Mouse (Mus musculus) G1E (cell line): ENCODE data around the gene Dnm2. TPM values are rescaled to one million over a fixed set of nuclear protein-coding genes. Genes with fewer than 3 reads are reported as not detected.

Experiments used
- ATAC-seq: 2 replicates; pipeline ENCODE4 v1.8.0; 2016; ENCODE audit warnings: mild to moderate bottlenecking; ENCODE audit not compliant: insufficient number of reproducible peaks, poor library complexity, low FRiP score, severe bottlenecking; ENCODE audit errors: extremely low read depth
- DNase-seq: peaks from one replicate; pipeline ENCODE4 v3.0.0; 2012; ENCODE audit warnings: low spot score
- H3K27me3 ChIP-seq: 2 replicates; pipeline ENCODE4 v1.6.1; 2012; ENCODE audit warnings: mild to moderate bottlenecking, low read length, inconsistent platforms; ENCODE audit not compliant: insufficient read depth
- H3K36me3 ChIP-seq: replicated peaks from 2 replicates; pipeline ENCODE3; 2012; ENCODE audit warnings: mild to moderate bottlenecking, inconsistent platforms
- H3K4me1 ChIP-seq: 2 replicates; pipeline ENCODE4 v1.6.1; 2012; ENCODE audit warnings: low read depth, low read length, inconsistent platforms, mixed read lengths; ENCODE audit not compliant: insufficient read depth
- H3K4me3 ChIP-seq: 2 replicates; pipeline ENCODE4 v1.5.1; 2012; ENCODE audit warnings: low read depth, mild to moderate bottlenecking, inconsistent platforms, low read length, moderate library complexity, mixed read lengths
- H3K9me3 ChIP-seq: replicated peaks from 2 replicates; pipeline ENCODE4 v1.6.1; 2012; ENCODE audit warnings: inconsistent platforms
- CTCF ChIP-seq: IDR thresholded peaks from 2 replicates; pipeline ENCODE4 v1.5.1; 2012; ENCODE audit warnings: low read depth, low read length, inconsistent platforms, mixed read lengths
- GATA1 ChIP-seq: IDR thresholded peaks from 2 replicates; pipeline ENCODE4 v1.6.1; 2012; ENCODE audit warnings: borderline replicate concordance, low read length, inconsistent platforms, mixed read lengths
- GATA2 ChIP-seq: IDR thresholded peaks from 2 replicates; pipeline ENCODE4 v1.6.1; 2012; ENCODE audit warnings: low read depth, low read length, inconsistent platforms, borderline replicate concordance
- POLR2AphosphoS5 ChIP-seq: IDR thresholded peaks from 2 replicates; pipeline ENCODE4 v1.6.1; 2012; ENCODE audit warnings: low read depth, low read length, inconsistent platforms; ENCODE audit not compliant: insufficient replicate concordance
- TAL1 ChIP-seq: conservative IDR thresholded peaks from 2 replicates; pipeline ENCODE4 v1.6.1; 2012; ENCODE audit warnings: low read depth, low read length, inconsistent platforms, mixed read lengths
- polyA plus RNA-seq: library from polyadenylated mRNA; stranded (reverse); fragments of >175 nt; gene quantifications from 2 replicates; pipeline ENCODE4 v1.2.3, GENCODE M21; 2012
- total RNA-seq, 2 experiments: library from RNA; stranded (forward) in 1 of 2; stranded (reverse) in 1 of 2; fragments of 200-1000 nt in 1 of 2; fragments of >200 nt in 1 of 2; fragmentation: Nextera tagmentation in 1 of 2; gene quantifications; 2 replicates each; pipeline ENCODE4 v1.2.3; 2014 to 2017

The Dnm2 gene
- total and polyA plus RNA-seq, 3 experiments: 72.7 to 427 (median 214) TPM

- Histone ChIP-seq H3K4me3 (no peak overlapping the region), H3K4me1 (peaks cover 44% of the 10 kb centered on the region), H3K9me3 (no peaks in the 10 kb centered on the region), H3K36me3 (peaks cover 84% of the 10 kb centered on the region), H3K27me3 (no peaks in the 10 kb centered on the region)
- DNase-seq (no peak), ATAC-seq (no peak)
- no peak for TF ChIP-seq GATA2
- TF ChIP-seq GATA1: no peak
- no peak for TF ChIP-seq POLR2AphosphoS5
- no peak for TF ChIP-seq TAL1
- TF ChIP-seq CTCF: no peak
Observed at GRCm38 (mm10) chr9:21553607-21554273, 129.0 kb downstream of the Dnm2 start.

GRCm38 (mm10) chr9:21555198-21555742 lies 130.6 kb downstream of the Dnm2 start:
- TF ChIP-seq GATA2 (no peak), POLR2AphosphoS5 (no peak)
- H3K27me3 ChIP-seq: no peaks in the 10 kb centered on the region
- peaks cover 46% of the 10 kb centered on the region for H3K4me1 ChIP-seq
- ATAC-seq (no peak), DNase-seq (no peak)
- no peaks in the 10 kb centered on the region for H3K9me3 ChIP-seq
- peaks cover 82% of the 10 kb centered on the region for H3K36me3 ChIP-seq
- no peak overlapping the region for H3K4me3 ChIP-seq

GRCm38 (mm10) chr9:21556996-21557395 lies 132.3 kb downstream of the Dnm2 start:
- DNase-seq (no peak), ATAC-seq (no peak)
- Histone ChIP-seq H3K36me3 (peaks cover 82% of the 10 kb centered on the region), H3K27me3 (no peaks in the 10 kb centered on the region), H3K9me3 (no peaks in the 10 kb centered on the region), H3K4me1 (peaks cover 49% of the 10 kb centered on the region), H3K4me3 (no peak overlapping the region)
- TF ChIP-seq TAL1 (no peak), GATA1 (no peak), CTCF (no peak), GATA2 (no peak), POLR2AphosphoS5 (no peak)

Other genes with a start within 250 kb of the Dnm2 start
- gene Keap1, start 185.5 kb upstream of the Dnm2 start, total RNA-seq (2014; fragmentation: Nextera tagmentation): 16.7 and 21.3 TPM in 2 replicates
- gene Keap1, start 185.5 kb upstream of the Dnm2 start, total RNA-seq (2017): 46.4 and 48.1 TPM in 2 replicates
- 73.3 and 81.7 TPM in 2 replicates for gene Keap1, start 185.5 kb upstream of the Dnm2 start, polyA plus RNA-seq
- not detected in 2 replicates for gene S1pr5, start 176.5 kb upstream of the Dnm2 start, total RNA-seq (2014; fragmentation: Nextera tagmentation)
- gene S1pr5, start 176.5 kb upstream of the Dnm2 start, total RNA-seq (2017): 0.11 TPM in 1 of 2 replicates, not detected in the other
- not detected in 2 replicates for gene S1pr5, start 176.5 kb upstream of the Dnm2 start, polyA plus RNA-seq
- gene Atg4d, start 159.6 kb upstream of the Dnm2 start, total RNA-seq (2014; fragmentation: Nextera tagmentation): 7.0 and 14.5 TPM in 2 replicates
- 9.1 and 11.0 TPM in 2 replicates for gene Atg4d, start 159.6 kb upstream of the Dnm2 start, total RNA-seq (2017)
- 14.9 and 20.7 TPM in 2 replicates for gene Atg4d, start 159.6 kb upstream of the Dnm2 start, polyA plus RNA-seq
- 45.4 and 52.7 TPM in 2 replicates for gene Kri1, start 136.9 kb upstream of the Dnm2 start, total RNA-seq (2014; fragmentation: Nextera tagmentation)
- 74.3 and 89.3 TPM in 2 replicates for gene Kri1, start 136.9 kb upstream of the Dnm2 start, total RNA-seq (2017)
- 46.2 and 56.6 TPM in 2 replicates for gene Kri1, start 136.9 kb upstream of the Dnm2 start, polyA plus RNA-seq
- 15.4 and 35.8 TPM in 2 replicates for gene Cdkn2d, start 133.5 kb upstream of the Dnm2 start, total RNA-seq (2014; fragmentation: Nextera tagmentation)
- gene Cdkn2d, start 133.5 kb upstream of the Dnm2 start, total RNA-seq (2017): 30.3 and 31.2 TPM in 2 replicates
- gene Cdkn2d, start 133.5 kb upstream of the Dnm2 start, polyA plus RNA-seq: 14.3 and 17.4 TPM in 2 replicates
- not detected in 2 replicates for gene Ap1m2, start 112.6 kb upstream of the Dnm2 start, total RNA-seq (2014; fragmentation: Nextera tagmentation)
- 0.16 TPM in 1 of 2 replicates, not detected in the other for gene Ap1m2, start 112.6 kb upstream of the Dnm2 start, total RNA-seq (2017)
- gene Ap1m2, start 112.6 kb upstream of the Dnm2 start, polyA plus RNA-seq: not detected in 2 replicates
- 42.2 and 52.7 TPM in 2 replicates for gene Slc44a2, start 104.2 kb upstream of the Dnm2 start, total RNA-seq (2014; fragmentation: Nextera tagmentation)
- gene Slc44a2, start 104.2 kb upstream of the Dnm2 start, total RNA-seq (2017): 35.5 and 35.7 TPM in 2 replicates
- 45.4 and 56.8 TPM in 2 replicates for gene Slc44a2, start 104.2 kb upstream of the Dnm2 start, polyA plus RNA-seq
- 87.9 and 94.1 TPM in 2 replicates for gene Ilf3, start 57.0 kb upstream of the Dnm2 start, total RNA-seq (2014; fragmentation: Nextera tagmentation)
- 79.7 and 81.3 TPM in 2 replicates for gene Ilf3, start 57.0 kb upstream of the Dnm2 start, total RNA-seq (2017)
- gene Ilf3, start 57.0 kb upstream of the Dnm2 start, polyA plus RNA-seq: 123 and 138 TPM in 2 replicates
- 20.7 and 26.4 TPM in 2 replicates for gene Qtrt1, start 13.1 kb upstream of the Dnm2 start, total RNA-seq (2014; fragmentation: Nextera tagmentation)
- 34.3 and 43.8 TPM in 2 replicates for gene Qtrt1, start 13.1 kb upstream of the Dnm2 start, total RNA-seq (2017)
- 70.9 and 72.7 TPM in 2 replicates for gene Qtrt1, start 13.1 kb upstream of the Dnm2 start, polyA plus RNA-seq
- 2.4 TPM in 1 of 2 replicates, not detected in the other for gene Tmed1, start 85.3 kb downstream of the Dnm2 start, total RNA-seq (2014; fragmentation: Nextera tagmentation)
- 8.0 and 10.5 TPM in 2 replicates for gene Tmed1, start 85.3 kb downstream of the Dnm2 start, total RNA-seq (2017)
- gene Tmed1, start 85.3 kb downstream of the Dnm2 start, polyA plus RNA-seq: 6.2 and 6.3 TPM in 2 replicates
- 1.1 and 2.9 TPM in 2 replicates for gene AB124611, start 101.3 kb downstream of the Dnm2 start, total RNA-seq (2014; fragmentation: Nextera tagmentation)
- gene AB124611, start 101.3 kb downstream of the Dnm2 start, total RNA-seq (2017): 4.9 and 5.5 TPM in 2 replicates
- 2.4 and 2.6 TPM in 2 replicates for gene AB124611, start 101.3 kb downstream of the Dnm2 start, polyA plus RNA-seq
- gene Carm1, start 122.0 kb downstream of the Dnm2 start, total RNA-seq (2014; fragmentation: Nextera tagmentation): 71.9 and 79.5 TPM in 2 replicates
- gene Carm1, start 122.0 kb downstream of the Dnm2 start, total RNA-seq (2017): 10.0 and 12.5 TPM in 2 replicates
- gene Carm1, start 122.0 kb downstream of the Dnm2 start, polyA plus RNA-seq: 143 and 160 TPM in 2 replicates
- gene Timm29, start 167.8 kb downstream of the Dnm2 start, total RNA-seq (2014; fragmentation: Nextera tagmentation): 25.1 and 25.5 TPM in 2 replicates
- gene Timm29, start 167.8 kb downstream of the Dnm2 start, total RNA-seq (2017): 30.7 and 35.9 TPM in 2 replicates
- gene Timm29, start 167.8 kb downstream of the Dnm2 start, polyA plus RNA-seq: 18.3 and 20.0 TPM in 2 replicates
- 6.8 and 8.5 TPM in 2 replicates for gene Yipf2, start 167.9 kb downstream of the Dnm2 start, total RNA-seq (2014; fragmentation: Nextera tagmentation)
- 13.2 and 19.0 TPM in 2 replicates for gene Yipf2, start 167.9 kb downstream of the Dnm2 start, total RNA-seq (2017)
- gene Yipf2, start 167.9 kb downstream of the Dnm2 start, polyA plus RNA-seq: 4.7 and 5.1 TPM in 2 replicates
- gene Smarca4, start 191.3 kb downstream of the Dnm2 start, total RNA-seq (2014; fragmentation: Nextera tagmentation): 85.6 and 96.4 TPM in 2 replicates
- 42.2 and 46.1 TPM in 2 replicates for gene Smarca4, start 191.3 kb downstream of the Dnm2 start, total RNA-seq (2017)
- 220 and 247 TPM in 2 replicates for gene Smarca4, start 191.3 kb downstream of the Dnm2 start, polyA plus RNA-seq